In genomic region chr15:12781729-12782326, GRCm38 (mm10) we compare ENCODE assay signal across 28 mouse cellular contexts. TPM values are rescaled to one million over a fixed set of nuclear protein-coding genes. Genes with fewer than 3 reads are reported as not detected.
A peak's percentile ranks its signal among the peaks of the same experiment; 100 is the strongest.
DNase-seq lines count a peak whose midpoint lies in the region; ATAC-seq lines count a peak whose summit lies in the region.
"Had no signal": no experiment of that assay in that cellular context is flagged by ENCODE, and none has a peak within 500 bp of the region (broad histone marks: within the 10 kb centered on the region; RNA-seq: fewer than 3 reads in every experiment).

No protein-coding gene starts in this region.

- 0 out of 2 replicates have a peak overlapping the region, but pooled peaks have one; percentile 1 for H3K27ac ChIP-seq in heart, embryonic 10.5 days
- H3K27ac ChIP-seq in limb, embryonic 13.5 days = no peak overlapping the region
- H3K27ac ChIP-seq in neural tube, embryonic 13.5 days (replicated peaks) = no peak overlapping the region
- H3K27ac ChIP-seq: embryonic facial prominence, embryonic 15.5 days; gastrocnemius, adult 2 months; heart, embryonic 13.5 days; hindbrain, embryonic 14.5 days; hindbrain, postnatal 0 days had no signal

- H3K9me3 ChIP-seq in heart, embryonic 10.5 days = peaks cover 3% of the 10 kb centered on the region; the same call in 1 of the 2 replicates
- 0 out of 2 replicates have a peak, but pooled peaks cover 3% of the 10 kb centered on the region for H3K9me3 ChIP-seq in limb, embryonic 13.5 days
- peaks cover 3% of the 10 kb centered on the region for H3K9me3 ChIP-seq in neural tube, embryonic 13.5 days
- H3K9me3 ChIP-seq: embryonic facial prominence, embryonic 15.5 days; G1E had no signal

- H3K27me3 ChIP-seq in heart, embryonic 10.5 days (ENCODE audit: insufficient read depth, poor library complexity, severe bottlenecking) = no peaks in the 10 kb centered on the region
- H3K27me3 ChIP-seq in limb, embryonic 13.5 days = no peaks in the 10 kb centered on the region
- H3K27me3 ChIP-seq in neural tube, embryonic 13.5 days = no peaks in the 10 kb centered on the region
- H3K27me3 ChIP-seq: CH12.LX; embryonic facial prominence, embryonic 15.5 days; heart, embryonic 13.5 days had no signal

- no peak overlapping the region for H3K9ac ChIP-seq in limb, embryonic 13.5 days
- H3K9ac ChIP-seq in neural tube, embryonic 13.5 days = no peak overlapping the region
- H3K9ac ChIP-seq: embryonic facial prominence, embryonic 15.5 days; forebrain, postnatal 0 days; heart, embryonic 13.5 days; hindbrain, embryonic 14.5 days had no signal

- intact Hi-C loops in left cerebral cortex, postnatal 10 days (cut with DNase I) = no loop called here

- WGBS in heart, embryonic 10.5 days = 59% methylated on average over 13 of the region's 16 CpGs
- 55% methylated on average over 12 of the region's 16 CpGs for WGBS in limb, embryonic 13.5 days
- WGBS in neural tube, embryonic 13.5 days = 47% methylated on average over 12 of the region's 16 CpGs

- no peak for ATAC-seq in limb, embryonic 13.5 days (ENCODE audit: low FRiP score, low read depth)
- ATAC-seq in neural tube, embryonic 13.5 days (ENCODE audit: low read depth) = peak; percentile 67
- ATAC-seq: forebrain, embryonic 14.5 days; forebrain, postnatal 0 days; hindbrain, postnatal 0 days; inflammation-experienced regulatory T-cells, adult 6 months; Patski had no signal

- no peaks in the 10 kb centered on the region for H3K36me3 ChIP-seq in heart, embryonic 10.5 days
- H3K36me3 ChIP-seq in limb, embryonic 13.5 days = no peaks in the 10 kb centered on the region
- H3K36me3 ChIP-seq in neural tube, embryonic 13.5 days = no peaks in the 10 kb centered on the region
- H3K36me3 ChIP-seq: embryonic facial prominence, embryonic 15.5 days; G1E; heart, embryonic 13.5 days had no signal

- H3K4me3 ChIP-seq in heart, embryonic 10.5 days = no peak overlapping the region
- no peak overlapping the region for H3K4me3 ChIP-seq in limb, embryonic 13.5 days
- no peak overlapping the region for H3K4me3 ChIP-seq in neural tube, embryonic 13.5 days
- H3K4me3 ChIP-seq: embryonic facial prominence, embryonic 15.5 days; gastrocnemius, adult 2 months; heart, embryonic 13.5 days had no signal

- H3K4me1 ChIP-seq in heart, embryonic 10.5 days = no peaks in the 10 kb centered on the region; the same call in 1 of the 2 replicates
- H3K4me1 ChIP-seq in limb, embryonic 13.5 days = peaks cover 10% of the 10 kb centered on the region
- H3K4me1 ChIP-seq in neural tube, embryonic 13.5 days (replicated peaks) = peaks cover 6% of the 10 kb centered on the region
- H3K4me1 ChIP-seq: embryonic facial prominence, embryonic 15.5 days; heart, embryonic 13.5 days had no signal

- peak overlapping the region; percentile 12; the same call in 1 of the 2 replicates for H3K4me2 ChIP-seq in limb, embryonic 13.5 days (replicated peaks)
- no peak overlapping the region for H3K4me2 ChIP-seq in neural tube, embryonic 13.5 days
- H3K4me2 ChIP-seq: embryonic facial prominence, embryonic 15.5 days; heart, embryonic 13.5 days; hindbrain, embryonic 14.5 days had no signal

- no peak for DNase-seq in heart, embryonic 10.5 days (ENCODE audit: low spot score)
- no peak for DNase-seq in heart, adult 11 months
- DNase-seq in adrenal gland, adult 8-10 months = no peak
- no peak for DNase-seq in left cerebral cortex, postnatal 10 days (ENCODE audit: extremely low spot score in 1 of 2, low spot score in 2 of 2)
- DNase-seq: adrenal gland, postnatal 14 days; B cell, adult 2 months; cerebellum, adult 11-12 months; cerebellum, adult 8-10 months; cerebellum, postnatal 10 days; cerebellum, postnatal 36 days; embryo, embryonic 11 days; forebrain, postnatal 0 days; gastrocnemius, adult 2 months; gastrocnemius, postnatal 14 days; heart, adult 18-20 months; heart, postnatal 14 days; heart, postnatal 4 days had no signal

RNA-seq across cellular contexts. Expression of gene Pdzd2, which starts 42.1 kb away (rescaled TPM):
- 7.3 and 10.7 TPM in 2 replicates for polyA plus RNA-seq in heart, embryonic 10.5 days (2016; fragmentation: Nextera tagmentation; extraction: Ambion mirVana)
- 28.6 TPM in 2 replicates for polyA plus RNA-seq in limb, embryonic 13.5 days (2015; fragmentation: Nextera tagmentation; extraction: Ambion mirVana)
- polyA plus RNA-seq in neural tube, embryonic 13.5 days (2015; fragmentation: Nextera tagmentation; extraction: Ambion mirVana) = 6.0 and 8.7 TPM in 2 replicates
- total RNA-seq in adrenal gland, adult 8-10 months (2022) = 10 to 100 TPM; 14.8 to 29.7 (median 21.7) TPM
- 100 to 1,000 TPM; 106 to 114 TPM for total RNA-seq in left cerebral cortex, postnatal 10 days (2021)

RNA-seq across cellular contexts. Expression of gene 6030458C11Rik, which starts 42.6 kb away (rescaled TPM):
- 39.8 and 42.3 TPM in 2 replicates for polyA plus RNA-seq in heart, embryonic 10.5 days (2016; fragmentation: Nextera tagmentation; extraction: Ambion mirVana)
- 49.7 and 51.1 TPM in 2 replicates for polyA plus RNA-seq in limb, embryonic 13.5 days (2015; fragmentation: Nextera tagmentation; extraction: Ambion mirVana)
- 39.3 and 40.3 TPM in 2 replicates for polyA plus RNA-seq in neural tube, embryonic 13.5 days (2015; fragmentation: Nextera tagmentation; extraction: Ambion mirVana)
- 10 to 100 TPM; 13.3 to 18.6 (median 15.7) TPM for total RNA-seq in adrenal gland, adult 8-10 months (2022)
- total RNA-seq in left cerebral cortex, postnatal 10 days (2021) = 10 to 100 TPM; 23.0 TPM

RNA-seq across cellular contexts. Expression of gene Drosha, which starts 42.8 kb away (rescaled TPM):
- polyA plus RNA-seq in heart, embryonic 10.5 days (2016; fragmentation: Nextera tagmentation; extraction: Ambion mirVana) = 47.3 and 52.6 TPM in 2 replicates
- 41.0 and 47.6 TPM in 2 replicates for polyA plus RNA-seq in limb, embryonic 13.5 days (2015; fragmentation: Nextera tagmentation; extraction: Ambion mirVana)
- 51.8 and 57.1 TPM in 2 replicates for polyA plus RNA-seq in neural tube, embryonic 13.5 days (2015; fragmentation: Nextera tagmentation; extraction: Ambion mirVana)
- 10 to 100 TPM; 32.0 to 40.5 (median 38.7) TPM for total RNA-seq in adrenal gland, adult 8-10 months (2022)
- 10 to 100 TPM; 90.3 to 92.2 TPM for total RNA-seq in left cerebral cortex, postnatal 10 days (2021)
